Mouse (Mus musculus) heart, embryonic 10.5 days (tissue): ENCODE measurements around the gene Olfr160. TPM values are rescaled to one million over a fixed set of nuclear protein-coding genes. Genes with fewer than 3 reads are reported as not detected.

Source experiments
- DNase-seq: peaks from one replicate; pipeline ENCODE4 v3.0.0-alpha.2; 2017; ENCODE audit warnings: low spot score
- H3K27ac ChIP-seq: fragments of 300-500 bp; sonication (generic); 2 replicates; pipeline ENCODE4 v1.5.1; 2016; ENCODE audit warnings: mild to moderate bottlenecking
- H3K27me3 ChIP-seq: fragments of 300-500 bp; sonication (generic); 2 replicates; pipeline ENCODE4 v1.6.1; 2016; ENCODE audit warnings: mild to moderate bottlenecking; ENCODE audit not compliant: poor library complexity, insufficient read depth, severe bottlenecking
- H3K36me3 ChIP-seq: fragments of 300-500 bp; sonication (generic); 2 replicates; pipeline ENCODE4 v1.6.1; 2016; ENCODE audit warnings: mild to moderate bottlenecking, moderate library complexity
- H3K4me1 ChIP-seq: fragments of 300-500 bp; sonication (generic); 2 replicates; pipeline ENCODE4 v1.6.1; 2016; ENCODE audit warnings: mild to moderate bottlenecking
- H3K4me3 ChIP-seq: fragments of 300-500 bp; sonication (generic); 2 replicates; pipeline ENCODE4 v1.5.1; 2016; ENCODE audit warnings: mild to moderate bottlenecking, moderate library complexity
- H3K9me3 ChIP-seq: fragments of 300-500 bp; sonication (generic); 2 replicates; pipeline ENCODE4 v1.6.1; 2016; ENCODE audit warnings: mild to moderate bottlenecking, moderate library complexity
- WGBS: fragments of 180-500 bp; shearing (Covaris S2); methylation state at CpG from one replicate; pipeline ENCODE4 v1.1.7; 2016; 5-methylcytosine and 5-hydroxymethylcytosine counted together
- polyA plus RNA-seq: library from polyadenylated mRNA; unstranded; fragments of >200 nt; fragmentation: Nextera tagmentation; extraction: Ambion mirVana; gene quantifications from 2 replicates; pipeline ENCODE4 v1.2.1, GENCODE M21; 2016

Olfr160 gene
- polyA plus RNA-seq, 1 experiment from 2014 or later = not detected

DNA sequence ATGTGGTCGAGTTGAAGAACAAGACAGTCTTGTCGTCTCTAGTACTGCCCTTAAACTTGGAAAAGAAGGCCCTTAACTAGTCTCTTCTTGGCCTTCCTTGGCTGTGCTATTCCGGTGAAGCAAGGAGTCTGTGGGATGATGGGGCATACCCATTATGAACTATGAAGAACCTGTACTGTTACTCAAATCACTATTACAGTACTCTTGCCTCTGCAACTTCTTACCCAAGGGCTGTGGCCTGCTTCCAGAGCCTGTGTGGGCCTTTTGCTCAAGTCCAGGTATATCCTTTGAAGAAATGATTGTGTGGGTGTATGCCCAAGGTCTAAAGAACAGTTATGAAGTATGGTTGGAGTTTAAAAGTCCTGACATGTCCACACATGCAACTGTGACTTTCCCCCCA is 45.8 kb downstream of the Olfr160 start:
- Histone ChIP-seq H3K4me3 (no peak overlapping the region), H3K27me3 (no peaks in the 10 kb centered on the region), H3K27ac (no peak overlapping the region), H3K4me1 (0 out of 2 replicates have a peak, but pooled peaks cover 10% of the 10 kb centered on the region), H3K36me3 (no peaks in the 10 kb centered on the region), H3K9me3 (no peaks in the 10 kb centered on the region)
- no peak for DNase-seq
- 87% methylated on average over 3 of the region's 3 CpGs for WGBS

DNA sequence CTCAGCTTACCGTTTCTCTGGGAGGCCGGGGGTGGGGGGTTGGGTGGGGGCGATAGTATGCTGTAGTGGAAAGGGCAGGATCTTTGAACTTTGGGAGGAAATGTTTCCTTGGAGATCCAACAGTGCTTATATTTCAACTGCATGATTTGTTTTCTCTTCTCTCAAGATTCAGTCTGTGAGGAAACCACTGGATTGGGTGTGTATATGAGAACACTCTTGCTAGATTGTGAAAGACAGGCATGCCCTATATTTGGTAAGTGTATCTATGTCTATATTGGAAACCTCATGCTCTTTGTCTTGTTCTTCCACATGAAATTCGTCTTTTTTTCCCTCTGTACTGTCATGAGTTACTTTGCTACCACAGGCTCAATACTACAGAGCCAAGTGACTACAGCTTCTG is 46.4 kb downstream of the Olfr160 start:
- peaks cover 15% of the 10 kb centered on the region; the same call in 1 of the 2 replicates for H3K4me1 ChIP-seq
- no peaks in the 10 kb centered on the region for H3K27me3 ChIP-seq
- no peak overlapping the region for H3K4me3 ChIP-seq
- WGBS = 70% methylated on average over 4 of the region's 4 CpGs
- H3K27ac ChIP-seq = no peak overlapping the region
- H3K9me3 ChIP-seq = no peaks in the 10 kb centered on the region
- no peaks in the 10 kb centered on the region for H3K36me3 ChIP-seq
- DNase-seq = no peak

GRCm38 (mm10) chr9:37669115-37669514 is 46.9 kb downstream of the Olfr160 start, which contains the start of gene Panx3:
TSS of gene Panx3 (minus strand) at chr9:37669235.
- Histone ChIP-seq H3K36me3 (no peaks in the 10 kb centered on the region), H3K27me3 (no peaks in the 10 kb centered on the region), H3K4me1 (peaks cover 20% of the 10 kb centered on the region), H3K27ac (no peak within 1 kb of the TSS), H3K9me3 (no peaks in the 10 kb centered on the region), H3K4me3 (no peak within 1 kb of the TSS)
- WGBS = 63% methylated on average over 6 of the region's 6 CpGs
- no peak for DNase-seq

GRCm38 (mm10) chr9:37666045-37666444 is 50.0 kb downstream of the Olfr160 start:
- 56% methylated on average over 7 of the region's 7 CpGs for whole genome bisulfite sequencing
- no peak overlapping the region for H3K4me3 ChIP-seq
- DNase-seq = no peak

DNA sequence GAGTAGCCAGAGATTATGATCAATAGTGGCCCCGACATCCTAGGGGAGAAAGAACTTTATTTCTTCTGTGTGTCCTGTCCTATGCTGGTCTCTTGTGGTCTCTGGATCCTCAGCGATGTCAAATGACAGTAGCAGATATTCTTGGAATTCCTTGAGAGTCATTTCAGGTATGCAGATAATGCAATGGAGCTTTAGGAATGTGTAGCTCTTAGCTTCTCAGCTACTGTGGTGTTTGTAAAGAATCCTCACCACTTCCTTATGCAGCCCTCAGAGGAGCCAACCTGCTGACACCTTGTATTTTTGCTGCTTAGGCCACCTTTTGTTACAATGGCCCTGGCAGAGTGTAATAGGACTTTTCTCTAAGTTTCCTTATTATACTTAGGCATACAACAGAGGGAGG is 51.4 kb downstream of the Olfr160 start:
- H3K4me1 ChIP-seq = peaks cover 24% of the 10 kb centered on the region
- WGBS = 40% methylated on average over 2 of the region's 2 CpGs

More at GRCm38 (mm10) chr9:37666045-37666444, 50.0 kb downstream of the Olfr160 start:
- Histone ChIP-seq H3K4me1 (peaks cover 24% of the 10 kb centered on the region), H3K27ac (no peak overlapping the region), H3K36me3 (no peaks in the 10 kb centered on the region), H3K27me3 (no peaks in the 10 kb centered on the region), H3K9me3 (no peaks in the 10 kb centered on the region)

DNA sequence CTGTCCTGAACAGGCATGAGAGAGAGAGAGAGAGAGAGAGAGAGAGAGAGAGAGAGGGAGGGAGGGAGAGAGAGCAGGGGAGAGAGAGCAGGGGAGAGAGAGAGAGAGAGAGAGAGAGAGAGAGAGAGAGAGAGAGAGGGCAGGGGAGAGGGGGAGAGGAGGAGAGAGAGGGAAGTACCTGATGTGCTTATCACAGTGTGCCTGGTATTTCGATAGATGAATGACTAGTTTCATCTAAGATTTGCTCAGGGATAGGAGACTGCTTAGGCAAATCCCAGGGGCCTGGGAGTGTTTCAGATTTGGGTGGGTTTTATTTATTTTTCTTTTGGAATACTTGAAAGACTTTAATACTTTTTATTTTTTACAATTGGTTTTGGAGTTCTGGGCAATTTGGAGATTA is 52.8 kb downstream of the Olfr160 start:
- no peak overlapping the region for H3K27ac ChIP-seq
- no peak overlapping the region for H3K4me3 ChIP-seq
- WGBS = 62% methylated on average over 1 of the region's 1 CpGs
- DNase-seq = no peak
- no peaks in the 10 kb centered on the region for H3K36me3 ChIP-seq
- H3K4me1 ChIP-seq = peaks cover 24% of the 10 kb centered on the region
- no peaks in the 10 kb centered on the region for H3K9me3 ChIP-seq
- H3K27me3 ChIP-seq = no peaks in the 10 kb centered on the region

More for the DNA sequence above, 51.4 kb downstream of the Olfr160 start:
- H3K27ac ChIP-seq = no peak overlapping the region
- no peak overlapping the region for H3K4me3 ChIP-seq
- H3K36me3 ChIP-seq = no peaks in the 10 kb centered on the region
- no peaks in the 10 kb centered on the region for H3K27me3 ChIP-seq
- H3K9me3 ChIP-seq = no peaks in the 10 kb centered on the region
- DNase-seq = no peak

- Histone ChIP-seq H3K27me3 (no peaks in the 10 kb centered on the region), H3K36me3 (peaks cover 2% of the 10 kb centered on the region; the same call in 1 of the 2 replicates), H3K27ac (no peak overlapping the region), H3K4me1 (peaks cover 20% of the 10 kb centered on the region), H3K4me3 (no peak overlapping the region), H3K9me3 (no peaks in the 10 kb centered on the region)
- DNase-seq = no peak
- WGBS = 69% methylated on average over 6 of the region's 6 CpGs
Observed at GRCm38 (mm10) chr9:37659413-37659812, 56.6 kb downstream of the Olfr160 start.

Other genes with a start within 250 kb of the Olfr160 start
- 17.9 and 23.8 TPM in 2 replicates for gene Msantd2, start 226.9 kb downstream of the Olfr160 start, polyA plus RNA-seq
- 43.7 and 52.2 TPM in 2 replicates for gene Esam, start 188.2 kb downstream of the Olfr160 start, polyA plus RNA-seq
- 0.75 and 0.77 TPM in 2 replicates for gene Vsig2, start 177.0 kb downstream of the Olfr160 start, polyA plus RNA-seq
- gene Nrgn, start 163.3 kb downstream of the Olfr160 start, polyA plus RNA-seq = 4.4 and 5.7 TPM in 2 replicates
- 7.6 and 10.0 TPM in 2 replicates for gene Siae, start 160.6 kb downstream of the Olfr160 start, polyA plus RNA-seq
- 7.1 and 8.1 TPM in 2 replicates for gene Spa17, start 102.5 kb downstream of the Olfr160 start, polyA plus RNA-seq
- gene Tbrg1, start 58.9 kb downstream of the Olfr160 start, polyA plus RNA-seq = 200 and 203 TPM in 2 replicates
- gene Panx3, start 47.0 kb downstream of the Olfr160 start, polyA plus RNA-seq = 0.31 TPM in 1 of 2 replicates, not detected in the other
- not detected in 2 replicates for gene Olfr874, start 28.9 kb upstream of the Olfr160 start, polyA plus RNA-seq
- gene Olfr875, start 55.6 kb upstream of the Olfr160 start, polyA plus RNA-seq = not detected in 2 replicates
- not detected in 2 replicates for gene Olfr876, start 86.8 kb upstream of the Olfr160 start, polyA plus RNA-seq
- not detected in 2 replicates for gene Olfr877, start 138.0 kb upstream of the Olfr160 start, polyA plus RNA-seq
- gene Olfr145, start 180.5 kb upstream of the Olfr160 start, polyA plus RNA-seq = not detected in 2 replicates
- gene Olfr878, start 201.6 kb upstream of the Olfr160 start, polyA plus RNA-seq = not detected in 2 replicates